Comparison of ENCODE assay signal across 15 mouse cellular contexts in the genomic region with DNA sequence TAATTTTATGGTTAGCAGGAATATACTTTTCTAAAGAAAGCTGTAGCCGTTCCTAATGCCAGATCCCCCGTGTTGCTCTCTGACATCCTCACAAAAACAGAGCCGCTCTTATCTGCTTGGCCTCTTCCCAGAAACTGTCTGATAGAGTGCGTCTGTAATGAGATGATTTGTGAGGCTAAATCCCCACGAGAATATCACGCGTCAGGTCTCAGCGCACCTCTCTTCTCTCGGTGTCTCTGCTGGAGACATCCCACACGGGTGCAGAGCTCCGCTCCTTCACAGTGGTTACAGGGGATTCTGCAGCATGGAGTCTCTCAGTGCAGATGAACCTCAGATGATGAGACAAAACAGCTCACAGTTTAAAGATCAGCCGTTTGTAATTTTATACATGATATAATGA.
A peak's percentile ranks its signal among the peaks of the same experiment; 100 is the strongest.
DNase-seq lines count a peak whose midpoint lies in the region; ATAC-seq and TF ChIP-seq lines count a peak whose summit lies in the region.
"Had no signal": no experiment of that assay in that cellular context is flagged by ENCODE, and none has a peak within 500 bp of the region (broad histone marks: within the 10 kb centered on the region; RNA-seq: fewer than 3 reads in every experiment).

No protein-coding gene starts in this region.

- no peaks in the 10 kb centered on the region; the same call in 1 of the 2 replicates for H3K27me3 ChIP-seq in embryonic facial prominence, embryonic 14.5 days (replicated peaks; ENCODE audit: control insufficient read depth, insufficient read depth, low read length)
- no peaks in the 10 kb centered on the region for H3K27me3 ChIP-seq in embryonic facial prominence, embryonic 10.5 days (replicated peaks; ENCODE audit: low read depth, poor library complexity, severe bottlenecking)
- no peaks in the 10 kb centered on the region; the same call in 1 of the 2 replicates for H3K27me3 ChIP-seq in hindbrain, embryonic 16.5 days (replicated peaks; ENCODE audit: control insufficient read depth, insufficient read depth, low read length)
- H3K27me3 ChIP-seq in hindbrain, embryonic 11.5 days (ENCODE audit: control insufficient read depth, insufficient read depth, low read length): no peaks in the 10 kb centered on the region
- H3K27me3 ChIP-seq in testis, adult 2 months (ENCODE audit: control insufficient read depth, insufficient read depth, low read length): no peaks in the 10 kb centered on the region
- H3K27me3 ChIP-seq: kidney, embryonic 15.5 days; limb, embryonic 15.5 days had no signal

- H3K36me3 ChIP-seq in embryonic facial prominence, embryonic 14.5 days (ENCODE audit: control insufficient read depth, insufficient read depth, low read length): no peaks in the 10 kb centered on the region
- H3K36me3 ChIP-seq in embryonic facial prominence, embryonic 10.5 days (replicated peaks): no peaks in the 10 kb centered on the region
- no peaks in the 10 kb centered on the region for H3K36me3 ChIP-seq in hindbrain, embryonic 16.5 days (ENCODE audit: control insufficient read depth, insufficient read depth, low read length)
- no peaks in the 10 kb centered on the region for H3K36me3 ChIP-seq in hindbrain, embryonic 11.5 days (ENCODE audit: control insufficient read depth, insufficient read depth, low read length)
- no peaks in the 10 kb centered on the region; the same call in none of the 2 replicates for H3K36me3 ChIP-seq in testis, adult 2 months (ENCODE audit: control insufficient read depth, insufficient read depth, low read length)
- H3K36me3 ChIP-seq: kidney, embryonic 15.5 days; limb, embryonic 15.5 days had no signal

- peak; percentile 14 for DNase-seq in embryonic facial prominence, embryonic 14.5 days (ENCODE audit: low spot score)
- no peak for DNase-seq in embryonic facial prominence, embryonic 10.5 days (ENCODE audit: low spot score)
- no peak for DNase-seq in hindbrain, embryonic 11.5 days (ENCODE audit: low spot score)
- no peak for DNase-seq in testis, postnatal 10 days (ENCODE audit: low spot score)
- no peak for DNase-seq in layer of hippocampus, adult 8-10 months (ENCODE audit: low spot score in 2 of 2)
- DNase-seq in cerebellum, adult 11 months: no peak
- DNase-seq: layer of hippocampus, postnatal 36 days; right cerebral cortex, postnatal 4 days; thymus, postnatal 4 days had no signal

- ATAC-seq in embryonic facial prominence, embryonic 14.5 days (ENCODE audit: low read depth): no peak
- 0 out of 2 replicates have a peak, but pooled peaks have one; percentile 26 for ATAC-seq in hindbrain, embryonic 16.5 days
- ATAC-seq in hindbrain, embryonic 11.5 days (ENCODE audit: low FRiP score): no peak

- no peak overlapping the region for H3K4me2 ChIP-seq in embryonic facial prominence, embryonic 14.5 days (ENCODE audit: low read depth, low read length)
- no peak overlapping the region for H3K4me2 ChIP-seq in hindbrain, embryonic 16.5 days (ENCODE audit: low read length)
- H3K4me2 ChIP-seq in hindbrain, embryonic 11.5 days (replicated peaks; ENCODE audit: low read depth, low read length): no peak overlapping the region
- H3K4me2 ChIP-seq: kidney, embryonic 15.5 days; limb, embryonic 15.5 days had no signal

- peaks cover 4% of the 10 kb centered on the region for H3K4me1 ChIP-seq in embryonic facial prominence, embryonic 14.5 days (ENCODE audit: control insufficient read depth, insufficient read depth, low read length)
- H3K4me1 ChIP-seq in embryonic facial prominence, embryonic 10.5 days: peaks cover 5% of the 10 kb centered on the region; the same call in 1 of the 2 replicates
- H3K4me1 ChIP-seq in hindbrain, embryonic 16.5 days (ENCODE audit: control insufficient read depth, insufficient read depth, low read depth, low read length): no peaks in the 10 kb centered on the region
- H3K4me1 ChIP-seq in hindbrain, embryonic 11.5 days (replicated peaks; ENCODE audit: control insufficient read depth, insufficient read depth, low read length): no peaks in the 10 kb centered on the region
- H3K4me1 ChIP-seq in testis, adult 2 months (ENCODE audit: control insufficient read depth, insufficient read depth, low read length): peaks cover 2% of the 10 kb centered on the region; the same call in 1 of the 2 replicates
- H3K4me1 ChIP-seq: kidney, embryonic 15.5 days had no signal

- no peak overlapping the region for H3K4me3 ChIP-seq in embryonic facial prominence, embryonic 14.5 days (ENCODE audit: low read depth, low read length)
- no peak overlapping the region for H3K4me3 ChIP-seq in embryonic facial prominence, embryonic 10.5 days
- no peak overlapping the region for H3K4me3 ChIP-seq in hindbrain, embryonic 16.5 days (ENCODE audit: low read length)
- no peak overlapping the region for H3K4me3 ChIP-seq in hindbrain, embryonic 11.5 days (ENCODE audit: low read depth, low read length)
- H3K4me3 ChIP-seq in testis, adult 2 months (ENCODE audit: control insufficient read depth, low read depth, low read length): peak overlapping the region; percentile 77
- H3K4me3 ChIP-seq: erythroblast, embryonic 14.5 days; heart, adult 2 months; kidney, embryonic 15.5 days; limb, embryonic 15.5 days had no signal

- no peak for TF ChIP-seq POLR2A in testis, adult 2 months (IDR thresholded peaks at IDR 0.05; ENCODE audit: control insufficient read depth, low read depth, low read length)

- H3K9me3 ChIP-seq in embryonic facial prominence, embryonic 14.5 days (ENCODE audit: control insufficient read depth, low read length): no peaks in the 10 kb centered on the region
- H3K9me3 ChIP-seq in embryonic facial prominence, embryonic 10.5 days: no peaks in the 10 kb centered on the region
- no peaks in the 10 kb centered on the region for H3K9me3 ChIP-seq in hindbrain, embryonic 16.5 days (ENCODE audit: control insufficient read depth, low read length)
- no peaks in the 10 kb centered on the region for H3K9me3 ChIP-seq in hindbrain, embryonic 11.5 days (ENCODE audit: control insufficient read depth, low read length)
- H3K9me3 ChIP-seq: kidney, embryonic 15.5 days; limb, embryonic 15.5 days had no signal

- TF ChIP-seq CTCF in testis, adult 2 months (IDR thresholded peaks at IDR 0.05; ENCODE audit: control insufficient read depth, insufficient read depth, insufficient replicate concordance, low read depth, low read length): no peak

- 65% methylated on average over 12 of the region's 12 CpGs for WGBS in embryonic facial prominence, embryonic 14.5 days
- WGBS in embryonic facial prominence, embryonic 10.5 days: 89% methylated on average over 12 of the region's 12 CpGs
- WGBS in hindbrain, embryonic 16.5 days: 53% methylated on average over 12 of the region's 12 CpGs
- 82% methylated on average over 12 of the region's 12 CpGs for whole genome bisulfite sequencing in hindbrain, embryonic 11.5 days

- H3K27ac ChIP-seq in embryonic facial prominence, embryonic 14.5 days (replicated peaks; ENCODE audit: low read depth, low read length): no peak overlapping the region
- H3K27ac ChIP-seq in embryonic facial prominence, embryonic 10.5 days (replicated peaks): no peak overlapping the region
- H3K27ac ChIP-seq in hindbrain, embryonic 16.5 days (ENCODE audit: low read depth, low read length): no peak overlapping the region
- H3K27ac ChIP-seq in hindbrain, embryonic 11.5 days (ENCODE audit: low read depth, low read length): no peak overlapping the region
- no peak overlapping the region for H3K27ac ChIP-seq in testis, adult 2 months (ENCODE audit: control insufficient read depth, insufficient read depth, low read depth, low read length)
- H3K27ac ChIP-seq: heart, adult 2 months; kidney, embryonic 15.5 days; limb, embryonic 15.5 days had no signal

- H3K9ac ChIP-seq in embryonic facial prominence, embryonic 14.5 days (ENCODE audit: low read depth, low read length): no peak overlapping the region
- H3K9ac ChIP-seq in hindbrain, embryonic 16.5 days (ENCODE audit: low read depth, low read length): no peak overlapping the region
- no peak overlapping the region for H3K9ac ChIP-seq in hindbrain, embryonic 11.5 days (ENCODE audit: low read depth, low read length)
- H3K9ac ChIP-seq: kidney, embryonic 15.5 days; limb, embryonic 15.5 days had no signal
